Mouse (Mus musculus): ENCODE results near the gene Hmcn2. TPM values are rescaled to one million over a fixed set of nuclear protein-coding genes. Genes with fewer than 3 reads are reported as not detected.

Hmcn2 gene
- polyA plus RNA-seq, 1 experiment, result 26.8 TPM

DNA sequence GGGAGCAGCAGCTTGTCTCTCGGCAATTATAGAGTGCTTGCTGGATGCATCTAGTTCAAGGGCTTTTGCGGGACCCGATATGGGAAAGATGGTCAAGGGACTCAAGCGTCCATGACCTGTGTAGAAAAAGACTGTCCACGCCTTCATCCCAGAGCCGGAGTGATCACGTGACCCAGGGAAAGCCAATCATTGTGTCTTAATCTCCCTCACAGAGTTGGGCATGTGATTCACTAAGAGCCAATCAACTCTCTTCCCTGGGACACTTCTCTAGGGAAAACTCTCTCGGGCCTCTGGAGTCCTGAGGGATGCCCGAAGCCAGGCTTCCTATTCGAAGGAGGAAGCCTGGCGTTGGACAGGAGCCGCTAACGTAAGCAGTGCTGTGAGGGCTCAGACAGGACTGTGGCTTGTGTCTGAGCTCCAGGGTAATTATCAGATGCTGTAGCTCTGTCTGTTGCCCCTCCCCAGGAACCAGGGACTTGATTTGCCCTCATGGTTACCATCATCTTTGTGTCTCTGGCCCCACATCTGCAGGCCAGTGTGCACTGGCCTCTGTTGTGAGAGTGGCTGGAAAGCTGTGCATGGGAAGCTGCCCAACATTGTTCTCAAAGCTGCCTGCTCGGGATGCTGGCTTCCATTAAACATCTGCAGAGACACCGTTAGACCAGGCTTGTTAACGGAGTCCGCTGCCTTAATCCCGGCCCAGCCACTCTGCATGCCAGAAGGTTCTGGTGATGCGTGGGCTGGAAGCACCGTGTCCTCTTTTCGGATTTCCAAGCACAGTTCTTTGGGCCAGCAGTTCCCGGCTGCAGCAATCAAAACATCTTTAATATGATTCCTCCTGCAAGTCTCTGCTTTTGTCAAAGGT lies 9.2 kb upstream of the Hmcn2 start:
- DNase-seq (ENCODE audit: low read depth), result no peak

DNA sequence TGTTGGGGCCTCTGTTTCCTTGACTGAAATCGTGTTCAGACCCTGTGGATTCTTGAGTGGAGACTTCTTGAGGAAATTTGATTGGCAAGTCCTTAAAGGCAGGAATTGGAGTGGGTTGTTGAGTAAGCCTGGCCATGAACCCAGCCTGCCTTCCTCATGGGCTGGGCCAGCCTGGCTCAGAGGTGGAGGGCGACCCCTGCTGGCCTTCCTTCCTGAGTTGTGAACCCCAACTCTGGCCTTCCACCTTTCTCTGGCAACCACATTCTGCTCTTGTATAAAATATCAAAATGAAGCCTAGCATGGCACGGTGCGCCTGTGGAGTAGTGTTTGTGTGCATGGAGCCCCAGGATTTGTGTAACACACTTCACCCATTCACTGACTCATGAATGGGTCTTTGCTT lies 8.5 kb upstream of the Hmcn2 start:
- DNase-seq (ENCODE audit: low read depth), result no peak

DNA sequence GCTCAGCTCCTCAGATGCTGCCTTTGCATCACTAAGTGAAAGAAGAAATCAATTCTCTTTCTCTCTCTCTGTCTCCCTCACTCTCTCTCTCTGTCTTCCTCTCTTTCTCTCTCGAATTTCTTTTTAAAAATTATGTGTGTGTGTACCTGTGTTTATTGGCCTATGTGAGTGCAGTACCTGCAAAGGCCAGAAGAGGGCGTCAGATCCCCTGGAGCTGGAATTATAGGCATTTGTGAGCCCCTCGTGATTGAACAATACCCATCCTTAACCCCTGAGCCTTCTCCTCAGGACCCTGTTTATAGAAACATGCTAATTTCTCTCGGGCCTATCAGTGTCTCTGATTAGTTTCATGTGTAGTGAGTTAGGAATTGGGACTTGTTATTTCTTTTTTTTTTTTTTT lies 6.0 kb upstream of the Hmcn2 start:
- no peak for DNase-seq (ENCODE audit: low read depth)

DNA sequence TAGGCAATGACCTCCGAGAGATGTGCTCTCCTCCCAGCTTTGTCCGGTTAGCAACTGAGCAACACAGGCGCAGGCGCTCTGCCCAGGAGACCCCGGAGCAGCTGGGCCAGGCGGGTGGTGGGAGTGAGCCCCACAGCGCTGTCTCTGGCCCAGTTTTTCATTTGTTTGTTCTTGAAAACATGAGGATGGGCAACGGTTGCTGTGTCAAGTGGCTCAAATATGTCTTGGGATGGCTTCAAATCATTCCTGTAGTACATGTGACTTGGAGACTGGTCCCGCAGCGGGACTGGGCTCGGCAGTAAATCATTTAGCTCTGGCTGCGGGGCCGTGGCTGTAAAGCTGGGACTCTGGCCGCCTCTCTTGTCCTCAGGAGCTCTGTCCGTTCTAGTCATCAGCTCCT lies 4.7 kb upstream of the Hmcn2 start:
- DNase-seq (ENCODE audit: low read depth), result no peak

DNA sequence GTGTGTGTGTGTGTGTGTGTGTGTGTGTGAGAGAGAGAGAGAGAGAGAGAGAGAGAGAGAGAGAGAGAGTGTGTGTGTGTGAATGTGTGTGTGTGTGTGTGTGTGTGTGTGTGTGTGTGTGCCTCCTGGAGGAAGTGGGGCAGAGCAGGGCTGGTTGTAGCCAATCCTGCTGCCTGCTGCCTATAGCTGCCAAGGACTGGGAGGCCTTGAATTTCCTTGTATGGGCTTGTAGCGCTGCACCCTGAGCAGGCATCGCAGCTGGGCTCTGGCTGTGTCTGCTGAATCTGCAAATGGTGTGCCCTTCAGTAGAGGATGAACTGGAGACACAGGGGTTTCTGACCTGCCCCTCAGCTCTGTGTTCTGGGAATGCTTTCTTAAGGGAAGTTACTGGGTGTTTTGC lies 3.9 kb downstream of the Hmcn2 start:
- DNase-seq (ENCODE audit: low read depth), result no peak

DNA sequence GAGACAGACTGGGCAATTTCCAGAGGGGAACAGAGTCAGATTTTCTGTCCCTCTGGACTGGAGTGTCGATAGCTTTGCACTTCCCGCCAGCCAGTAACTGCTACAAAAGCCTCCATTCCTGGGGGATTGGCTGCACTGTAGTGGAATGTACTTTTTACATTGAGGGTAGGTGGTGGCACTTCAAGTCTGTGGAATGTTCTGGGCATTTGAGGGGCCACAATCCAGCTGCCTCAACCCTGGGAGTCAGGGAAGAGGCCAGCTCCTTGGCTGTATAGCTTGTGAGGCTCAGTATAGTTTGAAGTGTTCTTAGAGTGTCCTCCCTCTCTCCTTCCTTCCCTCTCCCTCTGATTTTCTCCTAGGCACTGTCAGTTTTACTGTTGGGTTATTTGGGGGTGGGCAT lies 5.0 kb downstream of the Hmcn2 start:
- no peak for DNase-seq (ENCODE audit: low read depth)

DNA sequence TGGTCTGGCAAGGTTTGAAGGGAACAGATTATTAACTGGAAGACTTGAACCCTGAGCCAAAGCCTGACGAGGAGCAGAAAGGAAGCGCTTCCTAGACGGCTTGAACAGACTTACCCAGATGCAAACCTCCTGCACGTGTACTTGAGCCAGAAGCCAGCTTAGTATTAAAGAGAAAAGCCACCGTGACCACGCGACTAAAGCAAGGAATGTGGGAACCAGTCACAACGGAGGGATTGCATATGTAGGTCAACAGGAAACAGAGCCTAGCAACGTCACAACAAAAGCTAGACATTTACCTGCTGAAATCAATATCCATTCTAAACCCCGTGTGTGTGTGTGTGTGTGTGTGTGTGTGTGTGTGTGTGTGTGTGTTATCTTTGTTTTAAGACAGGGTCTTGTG lies 13.0 kb downstream of the Hmcn2 start:
- DNase-seq (ENCODE audit: low read depth), result no peak

DNA sequence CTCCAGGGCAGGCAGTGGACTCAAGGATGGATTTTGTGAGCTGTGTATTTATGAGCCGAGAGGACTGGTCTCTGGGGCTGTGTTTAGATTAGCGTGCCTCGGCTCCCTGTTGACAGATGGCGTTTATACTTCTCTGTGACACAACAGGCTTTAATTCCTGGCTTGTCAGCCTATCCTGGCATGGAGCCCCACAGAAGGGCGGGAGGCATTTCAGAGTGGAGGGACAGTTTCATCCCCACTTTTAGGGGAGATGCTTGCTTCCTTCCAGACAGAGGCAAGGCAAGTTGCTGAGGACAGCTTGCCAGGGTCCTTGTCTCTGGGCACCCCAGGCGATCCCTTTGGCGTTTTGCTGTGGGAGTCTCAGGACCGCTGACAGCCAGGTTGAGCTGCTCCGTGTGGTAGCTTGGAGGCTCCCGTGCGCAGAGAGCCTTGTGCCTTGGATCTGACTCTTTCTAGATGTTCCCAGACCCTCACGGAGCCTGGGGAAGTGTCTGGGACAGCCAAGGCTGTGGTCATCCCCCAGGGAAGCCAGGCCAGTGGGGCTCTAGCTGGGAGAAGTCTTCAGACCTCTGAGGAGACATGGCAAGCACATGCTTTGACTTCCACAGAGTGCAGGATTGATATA lies 23.6 kb downstream of the Hmcn2 start:
- no peak for DNase-seq (ENCODE audit: low read depth)

DNA sequence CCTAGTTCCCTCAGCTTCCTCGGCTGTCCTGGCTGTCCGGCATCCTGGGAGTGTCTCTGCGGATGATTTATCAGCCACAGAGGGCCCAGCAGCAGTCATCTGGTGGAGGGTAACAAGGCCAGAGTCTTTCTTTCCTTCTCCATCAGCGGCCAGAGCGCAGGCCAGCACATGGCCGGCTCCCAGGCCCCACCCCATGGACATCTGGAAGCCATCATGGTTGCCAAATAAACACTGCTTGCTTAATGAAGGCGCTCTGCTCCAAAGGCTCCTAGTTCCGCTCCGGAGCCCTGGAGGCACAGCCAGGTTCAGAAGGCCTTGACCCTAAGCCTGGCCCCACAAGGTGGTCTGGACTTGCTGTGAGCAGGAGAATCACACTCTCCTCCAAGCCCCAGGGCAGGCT lies 25.6 kb downstream of the Hmcn2 start:
- no peak for DNase-seq (ENCODE audit: low read depth)

DNA sequence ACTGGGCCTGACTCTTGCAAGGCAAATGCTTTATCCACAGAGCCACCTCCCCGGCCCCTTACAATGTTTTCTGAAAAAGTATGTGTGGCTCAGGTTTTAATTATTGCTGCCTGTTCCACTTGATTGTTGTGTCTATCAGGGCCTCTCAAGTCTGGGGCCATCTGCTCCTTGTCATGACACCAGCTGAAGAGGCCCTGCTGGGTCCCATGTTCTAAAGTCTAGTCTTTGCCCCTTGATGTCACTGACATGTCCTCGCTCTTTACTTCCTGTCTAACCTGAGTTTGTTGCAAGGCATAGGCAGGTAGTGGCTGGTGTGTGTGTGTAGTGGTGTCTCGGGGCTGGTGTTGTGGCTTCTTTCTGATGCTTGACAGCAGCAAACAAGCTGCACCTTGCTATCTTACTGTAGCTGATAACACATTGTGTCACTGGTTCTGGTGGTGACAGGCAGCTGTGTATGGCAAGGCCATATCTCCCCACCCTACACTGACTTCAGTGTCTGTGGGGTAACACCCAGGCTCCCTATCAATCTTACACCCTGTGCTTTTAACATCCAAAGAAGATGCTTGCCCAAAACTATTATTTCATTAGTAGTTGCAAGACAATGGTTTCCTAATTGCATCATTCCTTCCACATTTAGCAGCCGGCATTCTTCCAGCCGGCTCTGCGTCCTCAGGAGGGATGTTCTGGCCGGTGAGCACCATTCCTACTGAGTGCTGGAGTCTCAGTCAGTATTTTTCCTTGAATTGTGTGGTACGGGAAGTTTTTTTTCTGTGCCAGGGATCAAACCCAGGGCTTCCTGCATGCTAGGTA lies 27.7 kb downstream of the Hmcn2 start:
- DNase-seq (ENCODE audit: low read depth), result no peak

DNA sequence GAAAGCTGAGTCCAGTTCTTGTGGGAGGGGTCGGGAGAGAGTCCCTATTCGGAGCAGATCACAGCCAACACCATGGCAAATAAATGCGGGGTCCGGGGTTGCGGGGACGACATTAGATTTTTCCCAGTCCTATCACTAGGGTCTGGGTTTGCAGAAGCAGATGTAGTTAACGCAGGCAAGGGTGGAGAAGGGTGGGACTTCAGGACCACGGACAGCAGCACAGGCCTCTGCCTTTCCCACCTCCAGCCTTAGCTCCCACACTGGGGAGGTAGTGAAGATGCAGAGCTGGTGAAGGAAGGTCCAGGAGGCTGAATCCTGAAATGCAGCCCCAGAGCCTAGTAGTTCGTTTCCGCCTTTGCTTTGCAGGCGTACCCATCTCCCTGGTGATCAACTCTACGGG lies 31.9 kb downstream of the Hmcn2 start:
- no peak for DNase-seq (ENCODE audit: low read depth)

DNA sequence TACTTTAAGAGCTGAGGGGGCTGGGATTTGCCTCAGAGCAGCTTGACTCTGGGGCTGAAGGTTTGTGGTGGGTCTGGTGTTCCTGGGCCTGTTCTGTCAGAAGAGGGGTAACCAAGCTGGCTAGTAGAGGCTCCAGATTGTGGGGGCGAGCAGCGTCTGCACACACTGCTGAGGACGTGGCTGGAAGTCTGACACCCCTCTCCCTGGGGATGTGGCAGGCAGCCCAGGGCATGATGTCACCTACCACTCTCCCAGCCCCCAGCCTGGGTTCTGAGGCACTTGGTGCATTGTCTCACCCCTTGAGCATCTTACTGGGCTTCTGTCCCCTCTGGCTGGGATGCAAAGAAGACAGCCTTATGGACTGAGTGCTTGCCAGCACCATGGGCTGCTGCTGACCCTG lies 34.2 kb downstream of the Hmcn2 start:
- no peak for DNase-seq (ENCODE audit: low read depth)

DNA sequence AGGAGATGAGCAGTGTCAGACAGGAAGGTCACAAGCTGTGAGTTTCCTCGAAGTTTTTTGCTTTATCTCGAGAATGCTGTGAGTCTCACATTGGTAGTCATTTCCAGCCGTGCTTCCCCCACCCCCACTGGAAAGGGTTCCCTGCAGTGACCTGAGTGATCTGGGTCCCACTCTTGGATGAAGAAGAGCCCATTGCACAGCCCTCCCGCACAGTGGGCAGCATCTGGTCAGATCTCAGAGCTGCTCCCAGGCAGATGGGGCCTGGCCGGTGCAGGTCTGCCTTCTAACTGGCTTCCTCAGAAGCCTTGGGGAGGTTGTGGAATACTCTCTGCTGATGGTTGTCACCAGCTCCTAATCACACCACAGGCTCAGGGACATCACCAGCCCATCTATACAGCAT lies 34.6 kb downstream of the Hmcn2 start:
- DNase-seq (ENCODE audit: low read depth), result no peak

DNA sequence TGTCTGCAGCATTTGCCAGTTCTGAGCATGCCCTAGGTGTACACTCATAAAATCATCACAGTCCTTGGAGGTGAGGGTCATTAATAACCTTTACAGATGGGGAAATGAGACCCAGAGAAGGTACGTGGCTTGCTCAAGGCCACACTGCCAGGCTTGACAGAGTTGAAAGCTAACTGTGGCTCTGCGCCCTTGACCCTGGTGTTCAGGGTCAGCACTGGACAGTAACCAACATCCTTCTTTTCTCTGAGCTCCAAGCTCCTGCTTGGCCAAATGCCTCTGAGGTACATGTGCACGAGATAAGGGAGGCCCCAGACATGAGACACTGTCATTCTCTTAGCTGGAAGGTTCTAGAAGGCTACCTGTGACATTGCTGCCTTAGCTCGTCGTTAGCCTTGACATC lies 42.6 kb downstream of the Hmcn2 start:
- DNase-seq (ENCODE audit: low read depth), result no peak

DNA sequence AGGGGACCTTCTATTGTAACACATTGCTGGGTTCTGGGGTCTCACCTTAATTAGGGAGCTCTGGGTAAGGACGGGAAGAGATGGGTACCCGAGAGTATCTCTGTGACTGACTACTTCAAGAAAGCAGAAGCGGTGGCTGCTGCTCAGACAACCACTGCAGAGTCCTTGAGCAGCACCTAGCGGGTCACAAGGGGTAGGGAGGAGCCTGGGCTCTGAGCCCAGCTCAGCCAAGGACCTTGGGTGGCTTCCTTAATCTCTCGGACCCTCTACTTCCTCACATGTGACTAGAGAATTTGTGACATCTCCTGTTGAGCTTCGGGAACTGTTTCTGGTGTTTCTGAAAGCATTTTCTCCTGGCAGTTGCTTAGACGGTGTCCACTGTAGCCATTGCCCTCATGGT lies 45.1 kb downstream of the Hmcn2 start:
- no peak for DNase-seq (ENCODE audit: low read depth)

DNA sequence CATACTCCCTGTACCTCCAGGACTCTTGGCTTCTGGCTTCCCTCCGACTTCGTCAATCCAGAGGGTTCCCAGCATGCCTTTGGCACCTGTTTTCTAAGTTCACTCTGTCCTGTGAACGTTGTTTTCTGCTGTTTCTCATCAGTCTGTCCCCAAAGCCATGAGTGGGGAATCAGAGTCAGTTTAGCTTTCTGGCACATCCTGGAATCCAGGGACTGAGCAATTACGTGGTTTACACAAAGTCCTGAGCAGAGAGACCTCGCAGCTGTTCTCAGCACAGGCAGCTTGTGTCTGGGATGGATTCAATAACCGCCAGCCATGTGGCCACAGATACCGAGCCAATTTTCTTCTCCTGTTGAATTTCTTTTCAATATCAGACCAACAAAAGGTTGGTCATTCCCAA lies 53.0 kb downstream of the Hmcn2 start:
- no peak for DNase-seq (ENCODE audit: low read depth)

DNA sequence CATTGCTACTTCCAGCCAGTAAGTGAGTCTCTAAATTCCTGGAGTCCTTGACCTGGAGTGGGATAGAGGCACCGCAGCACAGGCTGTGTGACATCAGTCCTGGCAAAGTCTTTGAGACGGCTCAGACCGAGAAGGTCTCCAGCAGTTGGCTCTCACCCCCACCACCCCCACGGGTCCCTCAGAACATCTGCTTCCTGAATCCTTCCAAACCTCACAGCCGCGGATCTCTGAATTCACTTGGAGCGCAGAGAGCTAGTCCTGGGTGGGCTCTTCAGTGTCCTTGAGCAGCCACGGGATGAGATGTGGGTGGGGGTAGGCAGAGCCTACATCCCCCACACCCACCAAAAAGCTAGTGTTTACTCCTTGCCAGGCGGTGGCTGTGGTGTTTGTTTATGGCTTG lies 57.2 kb downstream of the Hmcn2 start:
- DNase-seq (ENCODE audit: low read depth), result no peak

DNA sequence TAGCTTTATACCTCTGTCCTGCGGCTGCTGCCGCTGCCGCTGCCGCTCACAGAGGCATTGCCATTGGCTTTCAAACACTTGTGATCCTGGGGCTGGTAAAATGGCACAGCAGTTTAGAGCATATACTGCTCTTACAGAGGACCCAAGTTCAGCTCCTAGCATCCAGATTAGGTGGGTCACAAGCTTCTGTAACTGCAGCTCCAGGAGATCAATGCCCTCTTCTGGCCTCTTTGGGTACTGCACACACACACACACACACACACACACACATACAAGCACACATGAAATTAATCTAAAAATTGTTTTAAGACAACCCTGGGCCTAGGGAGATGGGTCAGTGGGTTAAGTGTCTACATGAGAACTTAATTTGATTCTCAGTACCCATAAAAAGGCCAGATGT lies 58.0 kb downstream of the Hmcn2 start:
- no peak for DNase-seq (ENCODE audit: low read depth)

DNA sequence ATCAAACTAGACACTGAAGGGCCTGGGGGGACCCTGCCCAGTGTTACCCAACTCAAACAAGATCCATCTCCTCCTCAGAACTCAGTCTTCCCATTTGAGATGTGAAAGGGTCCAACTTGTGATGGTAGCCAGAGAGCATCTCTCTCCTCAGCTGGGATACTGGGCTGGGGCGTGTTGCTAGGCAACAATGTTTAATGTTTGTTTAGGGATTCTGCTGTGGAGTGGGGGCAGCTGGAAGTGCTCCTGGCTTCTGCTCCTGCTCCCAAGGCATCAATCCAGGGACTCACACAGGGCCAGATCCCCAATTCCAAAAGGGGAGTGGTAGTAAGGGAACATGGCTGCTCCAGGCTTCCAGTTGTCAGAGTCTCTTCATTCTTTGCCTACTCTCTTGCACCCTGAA lies 60.2 kb downstream of the Hmcn2 start:
- no peak for DNase-seq (ENCODE audit: low read depth)

DNA sequence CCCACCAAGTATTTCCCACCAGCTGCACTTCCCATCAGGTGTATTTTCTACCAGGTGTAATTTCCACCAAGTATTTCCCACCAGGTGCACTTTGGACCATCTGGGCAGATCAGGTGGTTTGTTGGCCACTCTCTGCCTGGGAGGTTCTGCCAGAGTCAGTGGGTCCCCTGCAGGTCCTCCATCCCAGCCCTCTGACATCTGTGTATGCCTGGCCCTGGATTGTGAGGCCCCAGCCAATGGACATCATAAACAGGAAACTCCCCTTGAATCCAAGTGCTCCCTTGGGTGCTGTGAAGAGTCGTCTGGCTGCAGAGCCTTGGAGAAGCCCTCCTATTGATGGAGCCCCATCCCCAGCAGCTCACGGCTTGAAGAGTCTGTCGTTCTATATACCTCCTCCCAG lies 61.8 kb downstream of the Hmcn2 start:
- DNase-seq (ENCODE audit: low read depth), result no peak

DNA sequence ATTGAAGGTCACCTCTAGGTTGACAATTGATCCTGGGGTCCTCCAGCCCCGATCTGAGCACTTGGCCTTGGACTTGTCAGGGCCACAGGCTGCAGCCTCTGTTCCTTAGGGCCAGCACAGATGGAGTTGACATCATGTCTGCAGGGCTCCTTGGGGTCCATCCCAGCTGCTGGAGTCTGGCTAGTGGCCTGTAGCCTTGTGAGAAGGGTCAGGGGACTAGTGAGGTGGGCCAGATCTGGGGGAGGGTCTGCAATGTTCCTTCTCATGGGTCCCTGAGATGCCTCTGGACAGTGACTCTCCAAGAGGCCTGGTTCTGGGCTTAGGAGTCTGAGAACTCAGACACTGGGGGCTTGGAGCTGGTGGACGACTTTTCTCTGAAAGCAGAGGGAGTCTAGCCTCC lies 63.3 kb downstream of the Hmcn2 start:
- DNase-seq (ENCODE audit: low read depth), result no peak

DNA sequence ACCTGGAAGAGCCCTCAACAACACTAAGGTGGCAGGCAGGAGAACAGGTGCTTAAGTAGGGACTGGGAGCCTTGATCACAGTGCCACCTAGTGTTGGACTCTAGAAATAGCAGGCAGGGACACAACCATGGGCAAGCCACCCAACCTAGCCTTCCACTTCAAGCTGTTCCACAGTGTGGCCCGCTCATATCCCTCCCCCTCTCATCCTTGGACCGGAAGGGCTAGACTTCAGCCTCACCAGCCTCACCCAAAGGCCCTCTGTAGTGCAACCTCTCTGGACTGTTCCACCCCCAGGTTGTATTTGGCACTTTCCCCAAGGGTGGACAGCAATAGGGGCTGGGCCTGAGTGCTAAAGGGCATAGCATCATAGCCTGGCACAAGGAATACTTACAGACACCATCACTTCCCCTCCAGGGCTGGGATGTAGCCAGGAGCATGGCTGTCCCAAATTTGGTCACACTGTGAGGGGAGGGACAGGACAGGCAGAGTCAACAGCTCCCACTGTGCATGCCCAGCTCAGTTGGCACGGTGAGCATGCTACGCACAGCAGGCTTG lies 67.2 kb downstream of the Hmcn2 start:
- no peak for DNase-seq (ENCODE audit: low read depth)

DNA sequence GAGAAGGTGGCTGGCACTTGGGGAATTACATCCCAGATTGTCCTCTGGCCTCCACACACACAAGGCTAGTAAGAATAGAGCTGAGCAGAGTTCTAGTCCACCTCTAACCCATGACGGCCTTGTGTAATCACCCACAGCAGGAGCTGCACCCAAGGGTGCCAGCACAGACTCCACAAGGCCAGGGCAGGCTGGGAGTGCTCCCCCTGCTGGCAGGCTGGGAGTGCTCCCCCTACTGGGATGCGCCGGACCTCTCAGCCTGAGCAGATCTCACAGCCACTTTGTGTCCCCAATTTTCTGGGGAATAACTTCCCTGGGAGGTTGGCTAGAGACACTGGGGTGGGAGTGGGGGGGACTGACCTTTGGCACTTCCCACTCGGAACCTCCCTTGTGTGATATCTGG lies 68.7 kb downstream of the Hmcn2 start:
- DNase-seq (ENCODE audit: low read depth), result no peak

All from gonadal fat pad, adult 2 months (tissue).